Mouse (Mus musculus): ENCODE measurements at regions not wholly inside any gene's neighbourhood (a gene's known extent, or its start where the extent isn't known, plus 50 kb on each side); places are given as distances from the start of the nearest gene placed in this dataset.

DNA sequence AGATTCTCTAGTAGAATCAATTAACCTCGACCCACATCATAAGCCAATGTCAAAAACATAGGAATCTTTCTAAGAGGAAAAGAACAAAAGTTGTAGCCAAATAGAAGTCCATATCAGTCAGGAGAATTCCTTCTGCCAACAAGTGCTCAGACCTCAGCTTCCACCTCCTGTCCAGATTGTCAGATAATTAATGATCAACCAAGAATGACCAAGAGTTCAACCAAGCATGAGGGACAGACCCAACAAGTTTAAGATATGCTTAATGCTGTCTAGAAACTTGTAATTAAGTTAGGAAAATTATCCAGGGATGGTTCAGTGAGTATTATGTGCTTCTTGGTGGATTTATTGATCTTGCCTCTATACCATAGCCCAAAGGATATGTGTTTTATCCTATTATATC lies 238.6 kb downstream of the Nedd1 start:
- DNase-seq, result no peak

DNA sequence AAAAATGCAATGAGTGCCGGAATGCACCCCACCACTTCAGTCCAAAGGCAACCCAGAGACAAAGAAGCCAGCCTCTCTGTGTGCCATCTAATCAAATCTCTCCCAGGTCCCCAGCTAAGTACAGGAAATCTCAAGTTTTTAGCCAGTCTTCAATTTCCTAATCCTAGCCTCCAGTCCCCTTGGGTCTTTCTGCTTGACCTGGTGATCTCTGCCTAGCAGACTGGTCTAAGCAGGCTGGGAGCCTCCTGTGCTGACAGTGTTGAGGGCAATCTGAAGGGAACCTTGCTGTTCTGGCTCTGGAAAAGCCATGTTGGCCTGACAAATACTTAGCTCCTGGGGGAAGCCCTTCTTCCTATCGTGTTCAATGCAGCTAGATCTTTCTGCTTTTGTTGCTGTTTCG lies 248.9 kb downstream of the Nedd1 start:
- DNase-seq, result no peak

DNA sequence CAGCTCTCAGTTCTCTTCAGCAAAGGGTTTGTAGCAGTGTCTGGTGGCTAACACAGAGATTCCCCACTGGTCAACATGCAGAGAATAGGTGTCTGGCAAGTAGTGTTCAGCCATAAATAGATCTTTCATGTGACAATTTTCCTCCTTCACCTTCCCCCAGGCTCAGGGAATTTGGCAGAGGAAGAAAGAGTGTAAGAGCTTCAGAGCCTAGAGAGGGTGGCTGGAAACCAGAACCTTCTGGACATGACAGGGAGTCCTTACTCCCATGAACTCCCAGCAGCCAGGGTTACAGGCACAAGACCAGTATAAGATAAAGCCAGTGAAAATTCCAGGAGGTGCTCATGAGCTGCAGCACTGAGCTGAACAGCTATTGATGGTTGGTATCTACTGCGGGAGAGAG lies 251.1 kb downstream of the Nedd1 start:
- DNase-seq, result no peak

DNA sequence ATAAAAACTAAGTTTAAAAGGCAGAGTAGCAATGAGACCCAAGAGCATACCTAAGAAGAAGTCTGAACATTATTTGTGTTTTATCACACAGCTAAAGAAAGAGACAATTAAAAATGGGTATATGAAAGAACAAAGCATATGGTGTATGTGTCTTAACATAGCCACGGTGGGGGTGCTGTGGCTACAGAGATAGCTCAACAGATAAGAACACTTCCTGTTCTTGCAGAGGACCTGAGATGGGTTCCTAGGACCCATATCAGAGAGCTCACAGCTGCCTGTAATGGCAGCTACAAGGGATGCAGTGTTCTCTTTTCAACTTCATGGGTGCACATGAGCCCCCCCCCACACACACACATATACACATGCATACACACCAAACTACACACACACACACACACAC lies 267.0 kb downstream of the Nedd1 start:
- DNase-seq, result no peak

DNA sequence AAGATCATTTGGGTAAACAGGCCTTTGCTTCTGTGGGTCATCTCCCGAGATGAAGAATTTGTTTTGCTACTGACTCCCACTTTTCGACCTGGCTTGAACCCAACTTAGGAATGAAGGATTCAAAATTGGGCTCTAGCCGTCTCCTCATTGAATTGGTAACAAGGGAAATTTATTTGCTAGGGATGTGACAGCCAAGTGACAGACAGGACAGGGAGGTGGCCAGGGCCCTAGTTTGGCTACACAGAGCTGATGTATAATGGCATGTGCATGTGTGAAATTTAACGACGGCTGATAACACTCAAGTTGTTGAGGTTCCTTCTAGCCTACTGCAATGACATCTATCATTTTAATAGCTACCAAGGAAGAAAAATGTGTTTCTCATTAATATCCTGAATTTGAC lies 268.7 kb downstream of the Nedd1 start:
- no peak for DNase-seq

DNA sequence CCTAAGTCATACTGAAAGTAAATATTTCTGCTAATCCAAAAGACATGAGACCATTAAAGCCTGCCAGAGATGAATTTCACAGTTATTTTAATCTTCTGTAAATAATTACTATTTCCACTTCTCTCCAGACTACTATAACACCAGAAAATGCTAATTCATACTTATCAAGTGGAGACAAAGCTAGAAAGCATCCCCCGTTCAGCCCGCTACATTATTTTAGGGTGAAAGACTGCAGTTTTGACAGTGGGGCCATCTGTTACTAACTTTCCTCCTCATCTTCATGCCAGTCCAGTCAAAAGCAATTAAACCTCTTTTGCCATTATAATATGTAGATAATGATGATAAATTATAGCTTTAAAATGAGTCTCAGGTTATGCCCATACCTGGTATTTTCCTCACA lies 276.3 kb downstream of the Nedd1 start:
- no peak for DNase-seq

DNA sequence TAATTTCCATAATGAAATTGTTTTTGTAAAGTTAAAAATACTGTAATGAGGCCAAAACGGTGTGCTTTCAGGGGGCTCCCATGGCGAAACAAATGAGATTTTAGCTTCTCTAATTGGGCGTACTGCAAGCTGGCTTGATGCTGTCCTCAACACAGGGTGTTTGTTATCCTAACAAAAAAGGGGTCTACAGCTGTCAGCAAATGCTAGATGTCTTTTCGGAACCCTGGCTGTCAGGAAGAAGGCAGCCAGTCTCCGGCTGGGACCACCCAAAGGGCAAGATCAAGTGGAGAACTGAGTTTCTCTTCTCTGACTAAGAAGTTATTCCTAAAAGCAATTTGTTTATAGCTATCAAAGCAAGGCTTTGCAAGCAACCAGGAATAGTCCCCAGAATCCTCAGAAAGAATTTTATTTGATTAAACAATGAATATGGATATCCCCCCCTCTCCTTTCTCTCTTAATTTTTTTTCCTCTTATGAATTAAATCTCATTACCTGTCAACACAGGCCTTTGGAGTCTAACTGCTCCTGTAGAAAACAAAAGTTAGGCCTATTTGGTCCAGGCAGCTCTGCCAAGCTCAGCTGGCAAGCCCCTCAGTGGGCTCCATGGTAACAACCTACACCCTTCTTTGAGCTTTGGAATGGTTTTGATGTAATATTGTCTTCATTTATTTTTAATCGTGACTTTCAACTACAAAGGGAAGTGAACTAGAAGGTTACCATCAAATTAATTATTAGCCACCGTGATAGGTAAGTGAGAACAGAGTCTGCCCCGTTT lies 283.4 kb downstream of the Nedd1 start:
- DNase-seq, result no peak

DNA sequence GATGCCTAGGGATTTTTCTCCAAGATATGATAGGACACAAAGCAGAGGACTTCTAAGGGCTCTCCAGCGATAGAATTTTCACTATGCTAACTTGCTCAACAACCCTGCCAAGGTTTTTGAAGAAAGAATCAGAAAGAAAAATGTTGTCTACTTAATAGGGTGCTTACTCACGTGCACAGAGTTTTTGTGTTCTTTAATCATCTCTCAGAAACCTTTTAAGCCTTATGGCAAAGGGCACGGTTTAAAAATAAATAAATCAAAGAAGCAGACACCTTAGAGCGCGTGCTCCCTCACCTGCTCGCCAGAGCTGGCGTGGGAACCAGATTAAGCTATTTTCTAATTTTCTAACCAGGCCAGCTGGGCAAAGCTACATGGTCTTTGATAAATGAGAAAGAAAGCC lies 293.0 kb downstream of the Nedd1 start:
- no peak for DNase-seq

DNA sequence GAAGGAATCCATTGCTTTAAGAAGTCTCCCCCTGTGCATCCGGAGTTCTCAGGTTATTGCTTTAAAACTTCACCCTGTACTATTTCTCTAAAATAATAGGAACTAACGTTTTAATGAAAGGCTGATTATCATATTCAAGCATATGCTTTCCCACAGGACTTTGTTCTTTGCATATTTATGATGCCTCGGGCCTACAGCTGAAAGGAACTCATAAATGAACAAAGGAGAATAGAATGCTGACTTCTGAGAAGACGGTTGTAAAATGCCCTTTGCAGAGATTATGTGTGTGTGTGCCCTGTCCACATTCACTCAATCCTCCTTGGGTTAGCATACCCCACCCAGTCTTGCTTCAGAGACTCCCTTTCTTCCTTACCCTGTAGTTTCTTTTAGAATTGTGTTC lies 294.2 kb downstream of the Nedd1 start:
- no peak for DNase-seq

DNA sequence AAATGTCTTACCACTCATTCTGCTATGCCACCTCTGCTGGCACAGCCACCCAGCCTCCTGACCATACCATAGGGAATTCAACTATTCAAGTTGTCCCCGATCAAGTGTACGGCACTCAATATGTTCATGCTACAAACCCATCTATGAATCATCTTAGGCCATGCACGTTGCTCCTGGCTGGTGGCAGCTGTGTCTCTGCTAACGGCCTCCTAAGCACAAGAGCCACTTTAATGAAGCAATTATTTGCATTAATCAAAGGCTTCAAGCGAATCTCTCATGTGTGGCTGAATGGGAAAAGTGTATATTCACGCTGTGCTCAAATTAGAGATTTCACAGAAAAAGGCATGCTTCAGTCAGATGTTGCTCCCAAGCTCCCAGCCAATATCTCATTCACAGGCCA lies 295.8 kb downstream of the Nedd1 start:
- DNase-seq, result no peak

DNA sequence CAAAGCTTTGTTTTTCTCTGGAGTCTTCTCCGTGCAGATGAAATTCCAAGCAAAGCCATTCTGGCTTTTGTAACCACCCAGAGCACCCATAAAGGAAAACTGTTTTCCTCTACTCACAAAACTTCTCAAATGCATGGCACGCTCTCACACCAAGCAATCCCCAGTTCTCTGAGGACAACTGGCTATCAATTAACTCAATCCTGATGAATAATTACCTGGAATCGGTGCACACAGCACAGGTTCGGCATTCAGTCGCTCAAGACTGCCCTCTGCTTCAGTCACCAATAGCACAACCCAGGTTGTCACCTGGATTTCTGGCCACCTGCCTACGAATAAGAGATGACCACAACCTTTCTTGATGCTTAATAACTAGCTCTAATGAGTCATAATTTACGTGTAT lies 309.5 kb downstream of the Nedd1 start:
- no peak for DNase-seq

DNA sequence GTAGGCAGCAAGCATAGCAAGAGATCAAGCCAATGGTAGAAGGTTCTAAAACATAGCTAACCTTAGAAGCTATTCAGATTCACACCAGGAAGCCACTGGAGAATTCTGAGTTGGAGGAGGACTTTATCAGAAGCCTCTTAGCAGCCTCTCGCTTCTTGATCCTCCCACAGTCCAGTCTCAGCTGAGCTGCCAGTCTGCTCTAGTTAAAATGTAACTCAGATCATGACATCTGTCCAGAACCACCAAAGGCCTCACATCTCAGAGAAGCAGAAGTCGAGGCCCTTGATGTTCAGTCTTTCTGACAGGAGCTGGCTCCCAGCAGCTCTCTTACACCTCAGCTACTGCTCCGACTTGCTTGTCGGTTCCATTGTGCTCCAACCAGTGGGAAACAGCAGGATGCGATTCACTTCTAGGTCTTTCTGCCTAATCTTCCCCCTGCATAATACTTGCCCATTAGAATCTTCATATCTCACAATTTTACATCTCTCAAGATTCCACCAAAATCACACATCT lies 311.4 kb downstream of the Nedd1 start:
- DNase-seq, result no peak

DNA sequence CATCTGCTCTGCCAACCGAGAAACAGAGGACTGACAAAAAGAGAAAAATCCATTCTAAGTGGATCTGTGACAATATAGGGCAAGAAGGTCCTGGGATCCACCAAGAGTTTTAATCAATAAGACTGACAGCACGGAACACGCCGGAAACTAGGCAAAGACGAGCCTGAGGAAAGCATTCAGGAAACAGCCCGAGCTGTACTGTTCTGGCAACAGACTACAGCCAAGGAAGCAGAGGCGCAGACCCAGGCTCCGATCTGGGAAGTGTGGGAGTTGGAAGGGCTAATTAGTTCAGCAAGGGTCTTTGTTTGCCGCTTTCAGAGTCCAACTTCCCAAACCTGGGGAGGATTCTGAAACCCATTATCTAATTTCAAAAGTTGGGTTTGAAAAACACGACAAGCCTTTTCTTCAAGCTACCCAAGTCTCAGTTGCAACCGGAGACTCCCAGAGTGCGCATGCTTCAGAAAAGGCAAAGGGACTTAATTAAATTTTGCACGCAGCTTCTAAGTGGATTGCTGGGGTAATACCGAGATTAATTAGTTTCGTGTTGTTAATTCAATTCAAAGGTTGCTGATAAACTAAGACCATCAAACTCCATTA lies 317.4 kb downstream of the Nedd1 start:
- no peak for DNase-seq

DNA sequence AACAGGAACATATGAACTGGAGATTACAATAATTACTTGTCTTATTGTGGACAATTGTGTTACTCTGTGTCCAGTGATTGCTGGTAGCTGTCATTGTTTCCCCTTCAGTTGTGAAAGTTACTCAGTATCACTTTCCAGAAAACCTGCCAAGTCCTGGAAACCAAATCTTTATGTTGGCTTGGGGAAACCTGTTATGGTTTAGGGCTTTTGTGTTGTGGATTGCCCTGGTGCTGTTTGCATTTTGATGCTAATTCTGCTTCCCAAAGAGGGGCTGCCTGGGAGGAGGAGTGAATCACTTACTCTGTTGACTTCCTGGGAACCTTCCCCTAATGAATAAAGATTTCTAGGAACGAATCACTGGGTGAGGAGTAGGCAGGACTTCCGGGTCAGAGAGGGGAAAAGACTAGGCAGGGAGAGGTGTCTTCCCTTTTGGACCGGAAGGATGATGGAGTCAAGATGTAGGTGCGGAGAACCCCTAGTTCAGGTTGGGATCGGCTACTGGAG lies 321.6 kb downstream of the Nedd1 start:
- no peak for DNase-seq

DNA sequence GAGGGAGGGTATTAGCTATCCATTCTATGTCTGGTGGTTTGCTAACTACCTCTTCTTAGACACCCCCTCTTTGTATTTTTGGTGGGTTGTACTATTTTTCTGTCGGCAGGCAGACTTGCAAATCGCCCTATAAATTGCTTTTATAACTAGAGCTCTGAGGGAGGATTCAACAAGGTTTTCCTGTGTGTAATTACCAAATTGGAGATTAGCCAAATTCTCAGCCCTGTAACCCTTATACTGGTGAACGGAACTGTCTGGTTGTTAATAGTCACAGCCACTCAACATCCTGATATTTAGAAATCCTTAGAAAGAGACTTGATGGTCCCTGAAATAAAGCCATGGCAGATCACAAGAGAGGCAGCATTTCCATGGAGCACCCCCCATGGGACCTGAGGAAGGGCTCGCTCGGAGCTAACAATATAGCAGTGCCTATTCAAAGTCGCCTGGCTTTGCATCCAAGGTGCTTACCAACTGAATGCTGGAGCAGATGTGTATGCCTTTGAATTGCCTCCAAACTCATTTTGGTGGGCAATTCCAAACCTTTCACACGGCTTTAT lies 333.0 kb downstream of the Nedd1 start:
- DNase-seq, result no peak

DNA sequence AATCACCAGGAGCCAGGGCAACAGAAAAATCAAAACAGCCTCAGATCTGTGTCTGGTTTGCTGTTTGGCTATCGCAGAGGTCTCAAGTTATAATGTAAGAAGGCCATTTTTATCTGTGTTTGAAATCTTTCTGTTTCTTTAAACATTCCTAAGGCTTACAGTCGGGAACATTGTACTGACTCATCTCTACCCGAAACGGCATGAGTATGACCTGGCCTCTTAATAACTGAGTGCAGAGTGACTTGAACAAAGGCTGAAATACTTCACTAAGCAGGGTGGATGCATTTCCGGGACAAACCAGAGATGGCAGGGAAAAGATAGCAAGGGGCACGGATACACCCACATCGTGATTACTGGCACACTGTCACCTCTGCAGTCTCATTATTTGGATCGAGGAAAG lies 355.1 kb downstream of the Nedd1 start:
- no peak for DNase-seq

DNA sequence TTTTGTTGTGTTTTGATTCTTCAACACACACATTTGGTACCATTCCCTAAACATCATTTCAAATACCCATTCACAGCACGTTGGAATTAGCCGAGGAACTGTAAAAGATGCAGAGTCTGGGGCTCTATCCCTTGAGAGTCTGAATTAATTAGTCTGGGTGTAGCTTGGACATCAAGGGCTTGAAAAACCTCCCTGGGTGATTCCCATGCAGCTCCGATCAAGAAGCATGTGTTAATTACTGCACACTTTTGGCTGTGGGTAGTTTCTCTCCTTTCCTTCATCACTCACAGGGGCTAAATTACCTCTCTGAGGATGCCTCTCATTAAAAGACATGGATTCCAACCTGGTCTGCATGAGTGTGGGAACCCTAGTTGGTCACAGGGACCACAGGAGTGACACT lies 365.5 kb downstream of the Nedd1 start:
- DNase-seq, result no peak

DNA sequence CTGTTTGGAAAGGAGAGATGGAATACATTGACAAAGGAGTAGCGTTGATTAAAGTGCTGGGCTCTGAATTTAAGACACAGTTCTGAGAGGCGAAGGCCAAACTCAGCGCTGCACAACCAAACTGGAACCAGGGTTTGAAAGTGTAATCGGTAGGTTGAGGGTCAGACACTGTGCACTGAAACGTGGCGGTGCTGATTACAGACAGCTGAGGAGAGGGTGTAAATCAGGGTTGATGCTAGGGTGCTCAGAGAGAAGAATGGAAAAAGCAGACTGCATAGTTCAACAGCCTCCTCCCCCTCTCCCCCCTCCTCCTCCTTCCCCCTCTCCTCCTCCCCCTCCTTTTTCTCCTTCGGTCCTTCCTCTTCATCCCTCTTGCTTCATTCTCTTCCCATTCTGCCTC lies 373.2 kb downstream of the Nedd1 start:
- no peak for DNase-seq

DNA sequence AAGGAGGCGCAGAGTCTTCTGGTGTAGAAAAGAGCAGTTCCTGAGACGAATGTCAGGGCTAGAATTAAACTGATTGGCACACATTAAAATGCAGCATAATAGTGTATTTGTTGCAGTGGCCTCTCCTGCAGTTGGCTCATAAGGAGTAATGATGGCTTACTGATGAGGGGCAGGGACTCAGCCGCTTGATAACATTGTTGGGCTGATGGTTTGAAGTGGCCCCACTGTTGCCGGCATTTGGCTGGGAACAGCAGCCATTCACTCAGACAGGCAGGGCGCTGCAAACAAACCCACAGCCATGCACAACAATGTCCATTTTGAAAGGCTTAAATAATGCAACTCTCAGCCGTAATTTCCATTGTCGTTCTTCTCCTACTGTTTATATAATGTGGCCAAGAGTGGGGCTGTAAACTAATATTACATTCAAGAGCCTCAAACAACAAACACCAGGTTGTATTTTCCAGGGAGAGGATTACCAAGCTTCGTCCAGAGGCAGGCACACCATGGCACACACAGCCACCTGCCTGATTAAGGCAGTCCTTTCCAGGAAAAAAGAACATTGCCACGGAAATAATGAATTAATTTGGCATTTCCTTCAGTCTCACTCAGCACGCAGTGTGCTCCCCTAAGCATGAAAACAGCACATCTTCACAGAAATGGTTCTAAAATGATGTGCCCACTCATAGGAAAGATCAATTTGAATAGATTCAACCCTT lies 374.1 kb downstream of the Nedd1 start:
- DNase-seq, result no peak

DNA sequence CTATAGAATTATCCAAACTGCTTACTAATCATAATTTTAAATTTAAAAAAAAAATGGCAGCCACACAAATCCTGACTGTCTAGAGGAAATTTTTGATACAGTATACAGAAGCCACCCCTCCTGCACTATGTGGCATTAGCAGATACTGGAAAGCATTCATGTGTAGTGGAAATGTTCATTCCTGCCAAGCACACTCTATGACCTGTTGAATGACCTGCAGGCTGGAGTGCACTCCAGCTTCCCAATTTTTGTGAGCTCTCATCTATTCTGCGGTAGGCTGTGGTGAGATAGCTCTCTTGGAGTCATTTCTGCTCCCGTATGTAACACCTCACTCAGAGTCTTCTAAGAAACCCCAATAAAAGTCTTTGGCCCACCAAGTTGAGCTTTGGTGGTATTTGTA lies 382.5 kb downstream of the Nedd1 start:
- no peak for DNase-seq

DNA sequence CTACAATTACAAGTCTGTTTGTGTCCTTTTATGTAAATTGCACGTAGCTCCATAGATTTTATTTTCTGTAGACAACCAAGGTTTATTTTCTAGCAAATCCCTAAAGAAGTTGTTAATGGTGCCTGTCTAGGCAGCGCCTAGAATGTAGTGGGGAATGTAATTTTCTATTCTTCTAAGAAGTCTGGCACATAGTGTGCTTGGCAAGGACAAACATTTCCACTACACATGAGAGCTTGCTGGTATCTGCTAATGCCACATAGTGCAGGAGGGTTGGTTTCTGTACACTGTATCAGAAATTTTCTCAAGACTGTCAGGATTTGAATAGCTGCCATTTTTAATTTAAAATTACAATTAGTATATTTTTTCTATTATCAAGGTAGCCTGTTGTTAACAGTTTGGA lies 385.3 kb downstream of the Nedd1 start:
- DNase-seq, result no peak

DNA sequence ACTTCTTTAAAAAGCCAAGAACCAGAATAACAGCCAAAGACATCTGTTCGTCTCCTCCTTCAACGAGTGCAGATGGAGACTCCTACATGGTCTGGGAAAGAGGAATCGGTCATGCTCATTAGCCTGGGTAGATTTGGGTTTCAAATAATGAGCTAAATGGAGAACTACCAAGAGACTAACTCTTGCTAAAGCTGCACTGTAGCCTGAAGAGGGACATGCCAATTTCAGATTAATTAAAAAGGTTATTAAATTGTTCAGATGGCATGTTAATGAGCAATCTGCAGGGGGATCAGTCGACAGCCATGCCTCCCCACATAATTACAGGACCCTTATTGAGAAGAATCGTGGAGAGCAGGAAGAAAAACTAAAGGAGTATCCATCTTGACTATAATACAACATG lies 386.1 kb downstream of the Nedd1 start:
- DNase-seq, result no peak

DNA sequence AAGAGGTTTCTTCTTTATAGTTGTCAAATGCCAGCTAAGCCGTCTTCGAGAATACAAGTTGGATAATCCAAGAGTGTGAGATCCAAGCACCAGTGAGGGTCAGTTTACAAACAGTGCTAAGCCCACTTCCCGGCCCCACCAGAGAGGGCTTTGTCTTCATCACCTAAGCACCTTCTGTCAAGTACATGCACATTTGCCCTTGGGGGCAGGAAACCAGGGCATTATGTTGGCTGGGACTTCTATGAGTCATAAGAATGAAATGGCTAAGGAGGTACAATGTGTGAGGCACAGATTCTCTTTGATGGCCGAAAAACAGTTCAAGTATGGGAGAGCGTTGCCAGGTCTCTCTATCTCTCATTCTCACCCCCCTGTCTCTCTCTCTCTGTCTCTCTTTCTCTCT lies 387.1 kb downstream of the Nedd1 start:
- DNase-seq, result peak; percentile 3

Data from adrenal gland, postnatal 14 days (tissue).